Mouse (Mus musculus) thymus, postnatal 4 days (tissue): ENCODE results near the gene Gm36210.
"Not testable (repeated sequence)": the region's sequence is repeated elsewhere in the genome, so short reads cannot be mapped to it uniquely, and the experiment has no call there.

Experiments
- DNase-seq: peaks from one replicate; pipeline ENCODE4 v3.0.0; 2021

Gm36210 gene

DNA sequence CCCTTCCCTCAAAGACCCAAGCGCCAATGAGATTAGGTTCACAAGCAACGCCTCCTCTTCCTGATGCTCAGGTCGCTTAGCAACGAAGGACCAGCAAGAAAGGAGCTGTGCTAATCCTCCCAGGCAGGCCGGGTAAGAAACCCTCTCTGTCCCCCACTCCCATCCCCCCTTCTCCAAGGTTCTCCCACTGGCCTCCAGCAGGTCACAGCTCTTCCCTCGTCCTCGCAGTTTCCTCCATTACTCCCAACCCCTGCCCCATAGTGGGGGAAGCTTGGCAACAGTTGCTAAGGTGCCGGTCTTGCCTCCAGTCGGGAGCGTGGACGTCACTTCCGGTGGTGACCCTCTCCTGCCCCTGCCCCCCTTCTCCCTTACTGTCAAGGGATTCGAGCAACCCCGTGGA is 16.2 kb upstream of the Gm36210 start:
- peak; percentile 62 for DNase-seq

DNA sequence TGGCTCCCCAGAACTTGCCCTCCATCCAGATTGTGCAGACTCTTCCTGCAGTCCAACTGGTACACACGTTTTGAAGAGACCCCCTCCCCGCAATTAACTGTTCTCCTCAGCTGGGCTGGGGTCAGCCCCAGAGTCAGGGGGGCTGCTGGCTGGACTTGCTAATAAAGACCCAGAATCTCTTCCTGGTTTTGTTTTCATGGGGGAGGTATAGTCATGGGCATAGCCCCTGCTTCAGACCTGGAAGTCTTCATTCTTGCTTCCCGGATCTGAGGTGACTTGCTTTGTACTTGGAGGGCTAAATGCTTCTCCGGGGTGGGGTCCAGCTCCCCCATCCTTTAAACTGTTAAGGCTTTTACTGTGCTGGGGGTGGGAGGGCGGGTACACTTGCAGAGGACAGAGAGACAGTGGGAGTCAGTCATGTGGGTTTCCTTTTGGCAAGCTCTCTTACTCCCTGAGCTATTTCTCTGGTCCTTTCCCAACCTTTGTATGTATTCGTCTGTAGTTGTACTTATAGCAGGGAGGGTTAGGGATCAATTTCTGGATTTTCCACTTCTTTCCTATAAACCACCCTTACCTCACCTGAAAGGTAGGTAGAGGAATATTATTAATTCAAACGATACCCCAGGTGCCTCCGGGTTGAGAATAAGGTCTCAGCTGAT is 15.6 kb upstream of the Gm36210 start, which contains the start of gene Nat14:
Gene Nat14 (plus strand): TSS at position 205 of the 659 bp plus-strand sequence.
- no peak for DNase-seq

DNA sequence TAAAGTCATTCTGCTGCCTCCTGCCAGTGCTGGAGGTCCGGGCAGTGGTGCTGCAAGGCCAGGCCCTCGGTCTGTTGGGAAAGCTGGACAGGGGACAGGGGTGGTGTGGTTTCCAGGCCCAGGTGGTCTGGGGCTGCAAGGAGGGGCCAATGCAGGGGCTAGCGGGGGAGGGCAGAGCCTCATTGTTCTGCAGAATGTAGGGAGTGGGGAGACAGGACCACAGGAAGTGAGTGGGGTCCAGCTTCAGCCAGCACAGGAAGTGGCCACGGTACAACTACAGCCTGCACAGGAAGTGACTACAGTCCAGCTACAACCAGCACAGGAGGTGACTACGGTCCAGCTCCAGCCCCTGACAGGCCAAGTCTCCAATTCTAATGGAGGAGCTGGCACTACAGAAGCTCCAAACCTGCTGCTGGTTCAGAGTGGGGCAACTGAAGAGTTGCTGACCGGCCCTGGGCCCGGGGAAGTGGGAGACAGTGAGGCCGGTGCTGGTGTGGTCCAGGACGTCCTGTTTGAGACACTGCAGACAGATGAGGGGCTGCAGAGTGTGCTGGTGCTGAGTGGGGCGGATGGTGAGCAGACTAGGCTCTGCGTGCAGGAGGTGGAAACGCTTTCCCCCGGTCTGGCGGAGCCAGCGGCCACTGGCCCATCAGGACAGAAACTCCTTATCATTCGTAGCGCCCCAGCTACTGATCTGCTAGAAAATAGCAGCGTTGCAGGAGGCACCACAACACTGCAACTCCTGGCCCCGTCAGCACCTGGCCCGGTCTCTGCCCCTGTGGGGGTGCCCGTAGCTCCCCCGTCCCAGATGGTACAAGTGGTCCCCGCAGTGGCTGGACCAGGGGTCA is 14.9 kb upstream of the Gm36210 start:
- no peak for DNase-seq

DNA sequence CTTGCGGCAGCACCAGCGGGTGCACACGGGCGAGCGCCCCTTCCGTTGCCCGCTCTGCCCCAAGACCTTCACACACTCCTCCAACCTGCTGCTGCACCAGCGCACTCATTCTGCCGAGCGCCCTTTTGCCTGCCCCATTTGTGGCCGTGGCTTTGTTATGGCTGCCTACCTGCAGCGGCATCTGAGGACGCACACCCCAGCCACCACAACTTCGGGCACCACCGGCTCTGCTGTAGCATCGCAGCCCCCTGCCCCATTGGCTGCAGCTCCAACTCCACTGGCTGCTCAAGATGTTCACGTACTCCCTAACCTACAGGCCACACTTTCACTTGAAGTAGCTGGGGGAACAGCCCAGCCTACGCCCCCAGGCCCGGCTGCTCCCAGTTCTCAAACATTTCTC is 14.2 kb upstream of the Gm36210 start:
- DNase-seq = no peak

DNA sequence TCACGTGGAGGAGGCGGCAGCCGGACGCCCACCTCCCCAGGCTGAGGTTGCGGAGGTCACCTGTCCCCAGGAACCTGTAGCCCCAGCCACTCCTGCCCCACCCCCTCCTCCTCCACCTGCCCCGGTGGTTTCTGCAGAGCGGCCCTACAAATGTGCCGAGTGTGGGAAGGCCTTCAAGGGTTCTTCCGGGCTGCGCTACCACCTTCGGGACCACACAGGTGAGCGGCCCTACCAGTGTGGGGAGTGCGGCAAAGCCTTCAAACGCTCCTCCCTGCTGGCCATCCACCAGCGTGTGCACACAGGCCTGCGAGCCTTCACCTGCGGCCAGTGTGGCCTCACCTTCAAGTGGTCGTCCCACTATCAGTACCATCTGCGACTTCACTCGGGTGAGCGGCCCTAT is 13.7 kb upstream of the Gm36210 start:
- no peak for DNase-seq

DNA sequence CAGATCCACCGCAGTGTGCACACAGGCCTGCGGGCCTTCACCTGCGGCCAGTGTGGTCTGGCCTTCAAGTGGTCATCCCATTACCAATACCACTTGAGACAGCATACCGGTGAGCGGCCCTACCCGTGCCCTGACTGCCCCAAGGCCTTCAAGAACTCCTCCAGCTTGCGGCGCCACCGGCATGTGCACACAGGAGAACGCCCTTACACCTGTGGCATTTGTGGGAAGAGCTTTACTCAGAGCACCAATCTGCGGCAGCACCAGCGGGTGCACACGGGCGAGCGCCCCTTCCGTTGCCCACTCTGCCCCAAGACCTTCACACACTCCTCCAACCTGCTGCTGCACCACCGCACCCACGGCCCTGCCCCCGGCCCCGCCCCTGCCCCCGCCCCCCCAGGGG is 12.8 kb upstream of the Gm36210 start:
- DNase-seq = no peak

DNA sequence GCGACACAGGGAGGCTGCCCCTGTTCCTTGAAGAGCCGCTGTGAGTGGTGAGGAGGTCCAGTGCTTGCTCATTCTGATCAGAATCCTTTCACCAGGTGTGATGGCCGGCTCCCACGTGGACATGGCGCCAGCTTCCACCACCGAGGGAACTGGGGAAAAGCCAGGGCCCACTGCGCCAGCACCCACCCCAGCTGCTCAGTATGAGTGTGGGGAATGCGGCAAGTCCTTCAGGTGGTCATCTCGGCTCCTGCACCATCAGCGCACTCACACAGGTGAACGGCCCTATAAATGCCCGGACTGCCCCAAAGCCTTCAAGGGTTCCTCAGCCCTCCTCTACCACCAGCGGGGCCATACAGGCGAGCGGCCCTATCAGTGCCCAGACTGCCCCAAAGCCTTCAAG is 12.4 kb upstream of the Gm36210 start:
- no peak for DNase-seq

DNA sequence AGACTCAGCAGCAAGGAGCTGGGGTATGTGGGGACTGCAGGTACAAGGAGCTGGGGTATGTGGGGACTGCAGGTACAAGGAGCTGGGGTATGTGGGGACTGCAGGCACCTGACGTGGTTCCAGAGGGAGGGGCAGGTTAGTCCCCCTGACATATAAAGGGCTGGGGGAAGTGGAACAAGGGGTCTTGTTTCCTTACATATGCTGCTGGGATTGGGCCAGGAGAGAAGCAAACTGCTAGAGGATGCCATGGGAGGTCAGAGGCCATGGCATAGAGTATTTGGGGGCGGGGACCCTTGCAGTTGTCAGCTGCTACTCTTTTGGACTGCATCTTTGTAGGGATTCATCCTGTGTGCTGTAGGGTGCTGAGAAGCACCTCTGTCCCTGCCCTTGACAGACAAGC is 11.2 kb upstream of the Gm36210 start:
- DNase-seq = no peak

DNA sequence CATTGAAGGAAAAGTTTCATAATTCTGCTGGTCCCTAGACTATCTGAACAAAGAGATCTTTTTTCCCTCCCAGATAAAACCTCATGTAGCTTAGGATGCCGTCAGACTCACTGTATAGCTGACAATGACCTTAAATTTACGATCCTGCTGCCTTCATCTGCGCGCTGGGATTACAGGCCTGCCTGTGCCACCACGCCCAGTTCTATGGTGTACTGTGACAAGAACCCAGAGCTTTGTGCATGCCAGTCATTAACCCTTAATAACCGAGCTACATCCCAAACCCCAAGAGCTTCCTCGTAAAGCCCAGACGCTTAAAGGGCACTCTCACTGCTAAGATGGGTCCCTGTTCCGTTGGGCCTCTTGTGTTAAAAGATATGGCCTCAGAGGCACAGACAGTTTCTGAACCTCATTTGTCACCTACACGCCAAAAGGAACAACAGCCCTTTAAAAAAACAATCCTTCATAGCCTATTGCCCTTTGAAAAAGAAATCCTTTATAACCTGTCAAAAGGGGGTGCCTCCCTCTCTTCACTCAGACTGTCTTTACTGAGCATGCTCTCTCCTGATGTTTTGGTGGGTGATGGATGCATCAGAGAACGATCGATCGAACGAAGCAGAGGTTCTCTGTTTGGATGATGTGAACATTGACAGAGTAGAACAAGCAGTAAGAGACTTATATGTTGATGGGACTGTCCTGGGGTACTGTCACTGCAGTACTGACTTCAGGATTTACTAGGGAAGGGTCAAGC is 9.5 kb upstream of the Gm36210 start:
- DNase-seq = peak; percentile 53

DNA sequence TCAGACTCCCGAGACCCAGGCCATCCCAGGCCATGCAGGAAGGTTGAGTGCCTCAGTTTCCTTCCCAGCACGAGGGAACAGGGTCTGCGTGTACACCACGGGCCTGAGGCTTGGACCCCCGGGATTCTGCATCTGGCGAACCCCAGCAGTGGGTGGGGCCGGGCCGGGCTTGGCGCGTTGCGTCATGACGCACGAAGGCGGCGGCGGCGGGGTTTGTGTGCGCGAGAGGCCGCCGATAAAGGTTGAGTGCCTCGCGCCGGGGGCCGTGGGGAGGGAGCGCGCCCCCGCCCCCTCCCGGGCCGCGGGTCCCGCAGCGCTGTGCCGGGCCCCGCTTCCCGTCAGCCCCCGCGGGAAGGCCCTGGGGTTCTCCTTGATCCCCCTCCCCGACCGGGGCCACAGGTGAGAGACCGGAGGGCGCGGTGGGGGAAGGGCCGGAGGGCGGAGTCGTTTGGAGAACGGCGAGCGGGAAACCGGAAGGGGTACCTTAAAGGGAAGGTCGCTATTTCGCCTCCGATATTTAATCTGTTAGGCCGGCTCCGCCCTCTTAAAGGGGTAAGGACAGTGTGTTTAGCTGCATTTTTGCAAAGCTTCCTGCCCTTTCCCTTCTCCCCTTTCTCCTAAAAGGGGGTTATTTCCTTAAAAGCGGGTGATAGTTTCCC is 8.8 kb upstream of the Gm36210 start, which contains the start of gene Zfp628:
Gene Zfp628 (plus strand): TSS at position 211 of the 659 bp plus-strand sequence.
- peak; percentile 97 for DNase-seq

DNA sequence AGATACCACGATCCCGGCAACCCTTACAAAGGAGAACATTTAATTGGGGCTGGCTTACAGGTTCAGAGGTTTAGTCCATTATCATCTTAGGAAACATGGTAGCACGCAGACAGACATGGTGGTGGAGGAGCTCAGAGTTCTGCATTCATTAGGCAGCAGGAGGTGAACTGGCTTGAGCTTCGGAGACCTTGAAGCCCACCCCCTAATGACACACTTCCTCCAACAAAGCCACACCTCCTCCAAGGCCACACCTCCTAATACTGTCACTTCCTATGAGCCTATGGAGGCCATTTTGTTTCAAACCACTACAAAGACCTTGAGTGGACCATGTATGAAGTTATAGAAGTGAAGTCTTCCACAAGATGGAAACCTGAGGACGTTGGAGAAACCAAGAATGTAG is 5.9 kb upstream of the Gm36210 start:
- no peak for DNase-seq

DNA sequence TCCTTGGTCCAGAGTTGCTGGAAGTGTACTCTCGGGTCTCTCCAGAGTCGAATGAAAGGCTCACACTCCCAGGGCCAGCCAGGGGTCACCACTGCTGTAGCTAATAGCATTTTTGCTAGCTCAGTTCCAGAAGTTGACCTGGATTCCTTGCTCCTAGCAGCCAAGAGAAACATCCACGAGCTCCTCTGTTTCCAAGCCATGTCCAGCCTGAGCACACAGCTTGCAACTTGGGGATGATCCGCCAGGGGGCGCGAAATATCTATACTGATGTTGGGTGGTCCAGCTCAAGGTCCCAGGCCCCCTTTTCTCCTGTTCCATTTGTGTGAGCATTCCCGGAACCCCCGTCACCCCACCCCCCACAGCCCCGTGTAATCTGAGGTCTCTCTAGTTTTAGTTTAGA is 5.2 kb upstream of the Gm36210 start:
- DNase-seq = peak; percentile 82

DNA sequence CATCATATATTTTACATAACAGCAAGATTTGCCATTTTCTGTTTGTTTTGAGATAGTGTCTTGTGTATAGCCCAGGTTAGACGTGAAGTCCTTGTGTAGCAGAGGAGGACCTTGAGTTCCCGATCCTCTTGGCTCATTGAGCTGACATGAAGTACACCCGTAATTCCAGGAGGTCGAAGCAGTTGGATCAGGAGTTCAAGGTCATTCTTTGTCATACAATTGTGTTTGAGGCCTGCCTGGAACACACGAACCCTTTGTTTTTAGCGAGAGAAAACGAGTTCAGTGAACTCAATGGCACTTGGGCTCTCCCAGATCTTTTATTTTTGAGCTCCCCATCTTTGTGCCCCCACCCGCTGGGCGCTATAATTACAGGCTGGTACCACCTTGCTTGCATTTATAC is 3.9 kb downstream of the Gm36210 start:
- DNase-seq = peak; percentile 2

DNA sequence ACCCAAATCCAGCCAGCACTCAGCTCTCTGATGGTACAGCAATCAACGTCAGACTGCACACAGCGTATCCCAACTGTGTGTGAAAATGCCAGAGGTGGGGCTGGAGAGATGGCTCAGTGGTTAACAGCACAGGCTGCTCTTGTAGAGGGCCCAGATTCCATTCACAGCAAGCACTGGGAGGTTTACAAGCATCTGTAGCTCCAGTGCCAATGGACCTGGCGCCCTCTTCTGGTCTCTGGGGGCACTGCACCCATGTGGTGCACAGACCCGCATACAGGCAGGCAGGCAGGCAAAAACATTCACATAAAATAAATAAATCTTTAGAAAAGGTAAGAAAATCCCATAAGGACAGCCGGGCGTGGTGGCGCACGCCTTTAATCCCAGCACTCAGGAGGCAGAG is 5.1 kb downstream of the Gm36210 start:
- DNase-seq = peak; percentile 78

DNA sequence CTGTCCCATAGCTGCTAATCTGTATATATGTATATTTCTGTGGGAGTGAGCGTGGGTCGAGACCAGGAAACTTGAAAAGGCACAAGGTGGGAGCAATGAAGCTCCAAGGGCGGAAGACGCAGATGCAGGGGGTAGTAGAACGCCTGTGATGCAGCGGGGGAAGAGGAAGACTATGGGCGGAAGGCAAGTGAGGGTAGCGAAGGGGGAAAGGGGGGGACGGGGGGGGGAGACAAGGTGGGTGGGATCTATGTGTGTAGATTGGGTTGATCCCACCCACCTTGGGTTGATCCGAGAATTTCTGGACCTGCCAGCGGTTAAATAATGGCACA is 5.8 kb downstream of the Gm36210 start:
- peak; percentile 28 for DNase-seq

DNA sequence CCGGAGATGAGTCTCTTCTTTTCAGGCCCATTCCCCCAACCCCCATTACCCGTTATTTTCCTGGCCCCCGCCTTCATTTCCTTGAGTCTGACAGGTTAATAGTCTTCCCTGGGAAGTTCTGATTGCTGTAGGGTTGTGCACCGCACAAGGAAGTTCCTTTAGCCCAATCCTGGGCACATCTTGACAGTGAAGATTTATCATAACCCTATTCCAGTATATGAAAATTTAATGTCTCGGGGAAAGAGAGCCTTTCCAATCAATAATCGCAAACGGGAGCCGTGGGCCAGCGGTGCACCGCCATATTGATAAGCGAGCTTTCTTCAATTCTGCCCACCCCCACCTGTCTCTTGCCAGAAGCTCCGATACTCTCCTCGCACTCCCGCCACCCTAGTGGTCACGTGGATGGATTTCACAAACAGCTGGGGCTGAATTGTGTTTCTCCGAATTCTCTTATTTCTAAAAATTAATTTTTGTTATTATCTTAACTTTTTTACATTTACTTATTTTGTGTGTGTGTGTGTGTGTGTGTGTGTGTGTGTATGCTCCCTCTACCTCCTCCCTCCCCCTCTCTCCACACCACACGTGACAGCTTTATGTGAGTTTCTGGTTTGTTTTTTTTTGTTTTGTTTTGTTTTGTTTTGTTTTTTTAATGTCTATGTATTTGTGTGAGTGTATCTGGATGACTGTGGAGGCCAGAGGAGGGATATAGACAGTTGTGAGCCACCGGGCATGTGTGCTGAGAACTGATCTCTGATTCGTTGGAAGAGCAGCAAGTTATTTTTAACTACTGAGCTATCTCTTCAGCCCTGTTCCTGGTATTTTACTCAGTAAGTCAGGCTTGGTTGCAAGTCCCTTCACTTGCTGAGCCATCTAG is 6.4 kb downstream of the Gm36210 start:
- DNase-seq = peak; percentile 46

DNA sequence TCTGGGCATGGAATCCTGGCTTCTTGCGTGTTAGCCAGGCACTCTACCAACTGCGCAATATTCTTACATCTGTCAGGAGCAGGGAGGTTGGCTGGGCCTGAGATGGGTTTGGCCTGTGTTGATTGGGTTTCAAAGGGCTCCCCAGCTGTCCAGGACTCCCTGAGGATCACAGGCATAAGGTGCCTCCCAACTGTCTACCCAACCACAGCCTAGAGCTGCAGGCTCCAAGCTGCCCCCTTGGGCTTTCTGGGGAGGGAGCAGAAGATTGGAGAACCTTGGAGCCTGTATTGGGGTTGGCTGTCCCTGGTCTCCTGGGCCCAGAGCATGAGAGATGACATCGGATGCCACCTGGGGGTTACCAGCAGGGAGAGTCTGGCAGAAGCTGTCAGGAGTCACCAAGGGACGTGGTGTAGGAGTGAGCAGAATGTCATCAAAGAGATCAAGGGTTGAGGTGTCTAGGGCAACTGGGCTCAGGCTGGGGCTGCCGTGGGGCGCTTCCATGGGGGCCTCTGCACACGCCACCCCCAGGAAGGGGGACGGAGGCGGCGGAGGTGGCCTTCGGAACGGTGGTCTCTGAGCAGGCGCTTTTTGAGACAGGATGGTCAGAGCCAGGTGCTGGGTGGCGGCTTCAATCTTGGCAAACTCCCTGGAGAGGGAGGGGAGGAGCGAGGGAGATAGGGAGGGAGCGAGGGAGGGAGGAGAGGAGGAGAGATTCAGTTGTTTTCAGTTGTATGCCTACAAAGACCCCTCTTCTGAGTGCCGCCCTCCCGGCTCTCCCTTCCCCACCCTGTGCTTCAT is 7.3 kb downstream of the Gm36210 start:
- DNase-seq = peak; percentile 13

DNA sequence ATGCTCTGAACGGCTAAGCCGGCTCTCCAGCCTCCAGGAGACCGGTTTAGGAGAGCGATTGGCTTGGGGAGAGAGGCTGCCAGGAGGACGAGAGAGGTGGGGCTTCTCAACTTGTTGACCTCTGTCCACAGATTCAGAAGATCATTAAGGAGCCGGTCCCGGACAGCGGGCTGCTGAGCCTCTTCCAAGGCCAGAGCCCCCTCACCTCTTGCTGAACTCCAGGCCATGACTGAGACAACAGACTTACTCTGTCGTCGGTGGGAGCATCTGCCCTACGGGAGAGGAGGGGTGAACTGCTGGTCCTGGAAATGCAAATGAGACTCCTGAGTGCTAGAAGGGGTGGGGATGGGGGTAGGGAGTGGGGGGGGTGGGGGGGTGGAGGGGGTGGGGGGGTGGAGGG is 11.1 kb downstream of the Gm36210 start:
- DNase-seq = no peak

DNA sequence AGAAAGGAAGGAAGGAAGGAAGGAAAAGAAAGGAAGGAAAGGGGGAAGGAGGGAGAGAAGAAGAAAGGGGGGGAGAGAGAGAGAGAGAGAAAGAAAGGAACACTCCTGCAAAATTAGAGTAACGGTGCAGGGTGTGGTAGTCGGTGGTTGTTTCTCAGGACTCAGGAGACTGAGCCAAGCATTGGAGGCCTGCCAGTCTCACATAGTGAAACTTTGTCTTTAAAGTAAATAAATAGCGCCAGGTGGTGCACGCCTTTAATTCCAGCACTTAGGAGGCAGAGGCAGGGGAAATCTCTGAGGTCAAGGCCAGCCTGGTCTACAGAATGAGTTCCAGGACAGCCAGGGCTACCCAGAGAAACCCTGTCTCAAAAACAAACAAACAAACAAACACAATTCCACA is 19.6 kb downstream of the Gm36210 start:
- no peak for DNase-seq

DNA sequence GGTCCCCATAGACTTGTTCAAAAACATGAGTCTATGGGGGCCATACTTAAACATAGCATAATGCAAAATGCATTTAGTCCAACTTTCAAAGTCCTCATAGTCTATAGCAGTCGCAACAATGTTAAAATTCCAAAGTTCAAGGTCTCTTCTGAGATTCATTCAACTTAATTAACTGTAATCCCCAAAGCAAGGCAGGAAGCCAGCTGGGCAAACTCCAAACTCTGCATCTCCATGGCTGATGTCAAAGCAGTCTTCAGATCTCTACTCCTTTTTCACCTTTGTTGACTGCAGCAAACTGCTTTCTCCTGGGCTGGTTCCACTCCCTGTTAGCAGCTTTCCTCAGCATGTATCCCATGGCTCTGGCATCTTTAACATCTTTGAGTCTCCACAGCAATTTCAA is 27.3 kb downstream of the Gm36210 start:
- DNase-seq = not testable (repeated sequence)

DNA sequence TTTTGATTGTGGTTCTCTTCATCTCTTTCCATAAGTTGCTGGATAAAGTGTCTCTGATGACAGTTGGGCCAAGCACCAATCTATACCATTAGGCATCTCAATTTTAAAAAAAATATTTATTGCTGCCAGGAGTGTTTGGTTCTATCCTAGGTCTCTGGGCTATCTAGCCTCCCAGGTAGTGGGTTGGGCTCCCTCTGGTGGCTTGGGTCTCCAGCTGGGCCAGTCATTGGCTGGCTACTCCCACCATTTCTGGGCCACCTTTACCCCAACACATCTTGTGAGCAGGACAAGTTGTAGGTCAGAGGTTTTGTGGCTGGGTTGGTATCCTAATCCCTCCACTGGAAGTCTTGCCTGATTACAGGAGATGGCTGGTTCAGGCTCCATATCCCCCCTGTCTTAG is 28.1 kb downstream of the Gm36210 start:
- DNase-seq = peak; percentile 74
